Mouse (Mus musculus): ENCODE measurements around the gene Ormdl1.

DNA sequence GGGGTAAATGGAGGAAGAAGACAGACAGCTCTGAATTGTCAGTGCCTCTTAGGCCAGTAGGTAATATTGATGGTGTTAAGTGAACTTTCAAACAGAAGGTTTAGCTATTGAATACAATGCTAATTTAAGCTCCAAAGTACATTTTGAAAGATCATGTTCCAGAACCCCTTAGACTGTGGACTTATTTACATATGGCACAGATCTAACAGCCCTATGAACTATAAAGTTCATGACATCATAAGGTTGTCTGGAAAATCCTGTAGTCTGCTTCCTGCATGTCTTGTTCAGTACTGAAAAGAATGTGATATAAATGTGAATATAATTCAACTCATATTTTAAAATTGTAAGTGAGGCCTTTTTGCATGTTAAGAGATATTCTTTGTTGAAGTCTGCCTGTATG lies 62.1 kb downstream of the Ormdl1 start:
- TF ChIP-seq EP300 (IDR thresholded peaks at IDR 0.05), result no peak
- TF ChIP-seq CTCF (IDR thresholded peaks at IDR 0.05), result no peak
